In the genomic region with DNA sequence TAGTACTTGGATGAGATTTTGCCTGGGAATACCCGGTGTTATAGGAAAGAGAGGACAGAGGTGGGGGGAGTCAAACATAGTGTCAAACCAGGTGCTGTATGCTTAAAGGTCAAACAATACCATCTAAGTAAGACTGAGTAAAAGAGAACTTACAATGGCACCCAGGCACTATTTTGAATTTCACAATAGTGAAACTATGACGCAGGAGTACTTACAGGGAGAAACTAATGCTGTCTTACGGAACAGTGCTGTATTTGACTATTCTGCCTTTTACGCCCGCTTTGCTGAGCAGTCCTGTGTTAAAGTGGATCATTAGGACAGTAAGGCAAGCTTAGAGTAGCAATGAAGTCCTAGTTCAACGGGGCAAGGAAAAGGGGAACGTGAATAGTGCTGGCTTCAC, we compare ENCODE assay signal across 35 mouse cellular contexts.
"Had no signal": no experiment of that assay in that cellular context is flagged by ENCODE, and none has a peak within 500 bp of the region (broad histone marks: within the 10 kb centered on the region; RNA-seq: fewer than 3 reads in every experiment).

No protein-coding gene starts in this region.

- H3K9me3 ChIP-seq: heart, embryonic 10.5 days; heart, embryonic 12.5 days; heart, embryonic 13.5 days; heart, embryonic 15.5 days; hindbrain, embryonic 10.5 days; hindbrain, embryonic 12.5 days; hindbrain, embryonic 13.5 days; hindbrain, embryonic 15.5 days; intestine, embryonic 15.5 days; kidney, embryonic 15.5 days had no signal

- DNase-seq: heart, postnatal 10 days; heart, postnatal 14 days; heart, postnatal 36 days; heart, postnatal 4 days; kidney, adult 11 months; kidney, adult 18-20 months; kidney, adult 2 months; kidney, adult 8-10 months; kidney, adult 9 months; kidney, postnatal 10 days; kidney, postnatal 14 days; kidney, postnatal 25 days; kidney, postnatal 36 days; kidney, postnatal 4 days; layer of hippocampus, adult 9-11 months; layer of hippocampus, postnatal 36 days had no signal

- H3K4me1 ChIP-seq: heart, embryonic 10.5 days; heart, embryonic 12.5 days; heart, embryonic 13.5 days; heart, embryonic 15.5 days; hindbrain, embryonic 12.5 days; hindbrain, embryonic 13.5 days; hindbrain, embryonic 15.5 days; intestine, embryonic 15.5 days had no signal

- H3K9ac ChIP-seq: heart, embryonic 12.5 days; heart, embryonic 13.5 days; heart, embryonic 15.5 days; hindbrain, embryonic 12.5 days; hindbrain, embryonic 13.5 days; hindbrain, embryonic 14.5 days; hindbrain, embryonic 15.5 days; intestine, embryonic 15.5 days; kidney, embryonic 15.5 days had no signal

- H3K27me3 ChIP-seq: heart, embryonic 12.5 days; heart, embryonic 15.5 days; hindbrain, embryonic 15.5 days had no signal

- H3K36me3 ChIP-seq: heart, embryonic 10.5 days; heart, embryonic 12.5 days; heart, embryonic 13.5 days; heart, embryonic 15.5 days; hindbrain, embryonic 10.5 days; hindbrain, embryonic 12.5 days; hindbrain, embryonic 13.5 days; hindbrain, embryonic 15.5 days; intestine, embryonic 15.5 days; kidney, embryonic 15.5 days had no signal

- H3K27ac ChIP-seq: heart, embryonic 10.5 days; heart, embryonic 13.5 days; heart, embryonic 15.5 days; hindbrain, embryonic 10.5 days; hindbrain, embryonic 12.5 days; hindbrain, embryonic 13.5 days; hindbrain, embryonic 14.5 days; hindbrain, embryonic 15.5 days; hindbrain, postnatal 0 days; intestine, embryonic 15.5 days; kidney, embryonic 15.5 days; kidney, postnatal 0 days; layer of hippocampus, adult 2 months had no signal

- H3K4me2 ChIP-seq: heart, embryonic 11.5 days; heart, embryonic 12.5 days; heart, embryonic 13.5 days; heart, embryonic 15.5 days; hindbrain, embryonic 12.5 days; hindbrain, embryonic 13.5 days; hindbrain, embryonic 14.5 days; hindbrain, embryonic 15.5 days; intestine, embryonic 15.5 days; kidney, embryonic 15.5 days had no signal

- H3K4me3 ChIP-seq: heart, embryonic 10.5 days; heart, embryonic 12.5 days; heart, embryonic 13.5 days; heart, embryonic 15.5 days; hindbrain, embryonic 10.5 days; hindbrain, embryonic 12.5 days; hindbrain, embryonic 13.5 days; hindbrain, embryonic 15.5 days; intestine, embryonic 15.5 days; kidney, embryonic 15.5 days; layer of hippocampus, adult 2 months had no signal

- ATAC-seq: hindbrain, embryonic 16.5 days; hindbrain, postnatal 0 days; inflammation-experienced regulatory T-cells, adult 6 months; intestine, embryonic 15.5 days; intestine, embryonic 16.5 days; intestine, postnatal 0 days had no signal
